Mouse (Mus musculus) heart, embryonic 13.5 days (tissue): Measurements from ENCODE around the gene Pcnx3. TPM values are rescaled to one million over a fixed set of nuclear protein-coding genes. Genes with fewer than 3 reads are reported as not detected.

Experiments
- ATAC-seq: fragments of 200-750 bp; cut with Nextera tagmentation; 2 replicates; pipeline ENCODE4 v1.8.0; 2017; ENCODE audit warnings: moderate TSS enrichment; ENCODE audit not compliant: insufficient number of reproducible peaks, low FRiP score, low TSS enrichment; ENCODE audit errors: extremely low read depth
- H3K27ac ChIP-seq: fragments of 300-500 bp; sonication (generic); replicated peaks from 2 replicates; pipeline ENCODE4 v1.5.1; 2015; ENCODE audit warnings: moderate library complexity, mild to moderate bottlenecking, inconsistent platforms
- H3K27me3 ChIP-seq: fragments of 300-500 bp; sonication (generic); replicated peaks from 2 replicates; pipeline ENCODE4 v1.6.1; 2015; ENCODE audit warnings: mild to moderate bottlenecking, inconsistent platforms
- H3K36me3 ChIP-seq: fragments of 300-500 bp; sonication (generic); 2 replicates; pipeline ENCODE4 v1.6.1; 2015; ENCODE audit warnings: mild to moderate bottlenecking, inconsistent platforms
- H3K4me1 ChIP-seq: fragments of 300-500 bp; sonication (generic); 2 replicates; pipeline ENCODE4 v1.6.1; 2015; ENCODE audit warnings: inconsistent platforms
- H3K4me2 ChIP-seq: fragments of 300-500 bp; sonication (generic); 2 replicates; pipeline ENCODE4 v1.6.1; 2015; ENCODE audit warnings: inconsistent platforms, mild to moderate bottlenecking, moderate library complexity
- H3K4me3 ChIP-seq: fragments of 300-500 bp; sonication (generic); 2 replicates; pipeline ENCODE4 v1.5.1; 2015; ENCODE audit warnings: moderate library complexity, mild to moderate bottlenecking, inconsistent platforms
- H3K9ac ChIP-seq: fragments of 300-500 bp; sonication (generic); 2 replicates; pipeline ENCODE4 v1.6.1; 2015; ENCODE audit warnings: inconsistent platforms, mild to moderate bottlenecking, moderate library complexity
- H3K9me3 ChIP-seq: fragments of 300-500 bp; sonication (generic); 2 replicates; pipeline ENCODE4 v1.6.1; 2016; ENCODE audit warnings: inconsistent platforms
- WGBS: fragments of 180-500 bp; shearing (Covaris S2); methylation state at CpG from one replicate; pipeline ENCODE4 v1.1.7; 2015; ENCODE audit warnings: mixed read lengths; 5-methylcytosine and 5-hydroxymethylcytosine counted together
- polyA plus RNA-seq: library from polyadenylated mRNA; unstranded; fragments of >200 nt; fragmentation: Nextera tagmentation; extraction: Ambion mirVana; gene quantifications from 2 replicates; pipeline ENCODE4 v1.2.1, GENCODE M21; 2015

The Pcnx3 gene
- polyA plus RNA-seq, 1 experiment from 2014 or later = 14.9 TPM

DNA sequence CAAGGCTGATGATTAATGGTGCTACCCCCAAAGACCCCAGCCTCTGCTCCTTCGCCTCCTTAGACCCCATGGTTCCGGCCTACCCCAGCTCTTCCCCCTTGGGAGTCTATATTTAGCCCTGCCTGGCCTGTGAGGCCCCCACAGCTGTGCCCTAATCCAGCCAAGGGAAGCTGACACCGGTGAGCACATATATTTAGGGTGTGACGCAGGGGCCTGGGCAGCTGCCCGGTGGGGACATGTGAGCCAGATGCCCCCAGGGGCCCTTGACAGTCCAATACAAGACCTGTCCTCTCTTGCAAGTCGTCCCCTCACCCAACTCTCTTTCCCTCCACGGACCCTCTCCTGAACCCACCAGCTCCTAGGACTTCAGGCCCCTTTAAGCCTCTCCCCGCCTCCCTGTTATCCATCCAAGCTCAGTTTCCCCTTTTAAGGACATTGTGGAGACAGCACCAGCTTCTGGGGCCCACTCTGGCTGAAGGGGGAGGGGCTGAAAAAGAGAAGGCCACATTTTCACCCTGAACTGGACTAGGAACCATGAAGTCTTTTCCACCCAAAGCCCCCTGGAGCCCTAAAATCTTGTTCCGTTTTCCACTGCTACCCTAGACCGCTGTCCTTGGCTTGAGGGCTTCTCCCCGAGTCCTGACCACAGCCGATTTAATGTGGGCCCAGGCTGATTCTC, 36.5 kb upstream of the Pcnx3 start:
- 21% methylated on average over 12 of the region's 12 CpGs for WGBS
- H3K9me3 ChIP-seq = no peaks in the 10 kb centered on the region
- peak overlapping the region; percentile 98 for H3K9ac ChIP-seq
- H3K4me2 ChIP-seq = peak overlapping the region; percentile 98
- peaks cover 47% of the 10 kb centered on the region for H3K36me3 ChIP-seq
- peak; percentile 31; the same call in 1 of the 2 replicates for ATAC-seq
- peaks cover 69% of the 10 kb centered on the region for H3K4me1 ChIP-seq
- H3K27ac ChIP-seq = peak overlapping the region; percentile 98
- peak overlapping the region; percentile 96 for H3K4me3 ChIP-seq
- H3K27me3 ChIP-seq = no peaks in the 10 kb centered on the region

DNA sequence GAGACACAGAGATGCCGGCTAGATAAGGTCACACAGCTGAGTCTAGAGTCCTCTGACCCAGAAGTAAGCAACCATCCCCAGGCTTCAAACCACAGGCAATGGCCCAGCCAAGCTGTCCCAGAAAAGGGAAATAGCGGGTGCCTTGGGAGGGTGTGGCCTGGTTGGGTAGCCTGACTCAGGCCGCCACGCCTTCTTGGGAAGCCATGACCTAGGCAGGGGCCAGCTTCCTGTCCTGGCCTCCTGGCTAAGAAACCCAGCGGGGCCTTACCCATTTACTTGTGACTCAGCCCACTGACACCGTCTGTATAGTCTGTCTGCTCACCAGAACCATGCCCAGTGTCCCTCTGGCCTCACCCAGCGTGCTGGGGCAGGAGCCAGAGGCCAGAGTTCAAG, 35.8 kb upstream of the Pcnx3 start:
- peaks cover 63% of the 10 kb centered on the region for H3K4me1 ChIP-seq
- 22% methylated on average over 7 of the region's 7 CpGs for WGBS
- H3K27me3 ChIP-seq = no peaks in the 10 kb centered on the region
- H3K4me2 ChIP-seq = peak overlapping the region; percentile 98
- peak overlapping the region; percentile 98 for H3K27ac ChIP-seq
- H3K36me3 ChIP-seq = peaks cover 52% of the 10 kb centered on the region
- H3K9ac ChIP-seq = peak overlapping the region; percentile 98
- peak; percentile 50 for ATAC-seq
- H3K9me3 ChIP-seq = no peaks in the 10 kb centered on the region
- H3K4me3 ChIP-seq = peak overlapping the region; percentile 96

- Histone ChIP-seq H3K4me1 (peaks cover 62% of the 10 kb centered on the region), H3K9ac (peak overlapping the region; percentile 98), H3K4me3 (peak overlapping the region; percentile 96), H3K27ac (peak overlapping the region; percentile 98), H3K36me3 (peaks cover 57% of the 10 kb centered on the region), H3K9me3 (no peaks in the 10 kb centered on the region), H3K4me2 (peak overlapping the region; percentile 98), H3K27me3 (no peaks in the 10 kb centered on the region)
- 31% methylated on average over 4 of the region's 4 CpGs for WGBS
- ATAC-seq = no peak
These were observed 35.3 kb upstream of the Pcnx3 start for GRCm38 (mm10) chr19:5723934-5724548.

- H3K9me3 ChIP-seq = no peaks in the 10 kb centered on the region
- H3K4me3 ChIP-seq = peak overlapping the region; percentile 96; the same call in 1 of the 2 replicates
- H3K27me3 ChIP-seq = no peaks in the 10 kb centered on the region
- peak overlapping the region; percentile 98 for H3K4me2 ChIP-seq
- ATAC-seq = no peak
- peaks cover 51% of the 10 kb centered on the region for H3K4me1 ChIP-seq
- 0 out of 2 replicates have a peak overlapping the region, but pooled peaks have one; percentile 32 for H3K27ac ChIP-seq
- H3K36me3 ChIP-seq = peaks cover 68% of the 10 kb centered on the region
- 87% methylated on average over 7 of the region's 7 CpGs for WGBS
- H3K9ac ChIP-seq = peak overlapping the region; percentile 98
These were observed 34.2 kb upstream of the Pcnx3 start for GRCm38 (mm10) chr19:5722848-5723425.

- ATAC-seq = no peak
- peaks cover 50% of the 10 kb centered on the region for H3K4me1 ChIP-seq
- H3K9ac ChIP-seq = no peak overlapping the region
- H3K27ac ChIP-seq = no peak overlapping the region
- H3K4me3 ChIP-seq = no peak overlapping the region
- 88% methylated on average over 6 of the region's 6 CpGs for WGBS
- H3K27me3 ChIP-seq = no peaks in the 10 kb centered on the region
- H3K36me3 ChIP-seq = peaks cover 85% of the 10 kb centered on the region
- no peaks in the 10 kb centered on the region for H3K9me3 ChIP-seq
- no peak overlapping the region for H3K4me2 ChIP-seq
These were observed 32.5 kb upstream of the Pcnx3 start for GRCm38 (mm10) chr19:5721233-5721632.

GRCm38 (mm10) chr19:5716955-5717354, 28.2 kb upstream of the Pcnx3 start:
- Histone ChIP-seq H3K36me3 (peaks cover 100% of the 10 kb centered on the region), H3K4me1 (peaks cover 45% of the 10 kb centered on the region), H3K9ac (peak overlapping the region; percentile 50; the same call in 1 of the 2 replicates), H3K4me3 (no peak overlapping the region), H3K9me3 (no peaks in the 10 kb centered on the region), H3K4me2 (no peak overlapping the region), H3K27ac (0 out of 2 replicates have a peak overlapping the region, but pooled peaks have one; percentile 15), H3K27me3 (no peaks in the 10 kb centered on the region)
- no peak for ATAC-seq
- WGBS = 46% methylated on average over 10 of the region's 10 CpGs

- H3K36me3 ChIP-seq = peaks cover 100% of the 10 kb centered on the region
- WGBS = 46% methylated on average over 43 of the region's 43 CpGs
- H3K9ac ChIP-seq = peak overlapping the region; percentile 53
- no peak for ATAC-seq
- H3K4me2 ChIP-seq = peak overlapping the region; percentile 2; the same call in 1 of the 2 replicates
- no peaks in the 10 kb centered on the region for H3K27me3 ChIP-seq
- H3K4me1 ChIP-seq = peaks cover 45% of the 10 kb centered on the region
- H3K27ac ChIP-seq = no peak overlapping the region
- H3K9me3 ChIP-seq = no peaks in the 10 kb centered on the region
- no peak overlapping the region for H3K4me3 ChIP-seq
These were observed 27.3 kb upstream of the Pcnx3 start for GRCm38 (mm10) chr19:5715793-5716688.

- Histone ChIP-seq H3K27ac (peak overlapping the region; percentile 48), H3K9me3 (no peaks in the 10 kb centered on the region), H3K4me1 (peaks cover 45% of the 10 kb centered on the region), H3K9ac (peak overlapping the region; percentile 53), H3K4me3 (peak overlapping the region; percentile 17; the same call in 1 of the 2 replicates), H3K27me3 (no peaks in the 10 kb centered on the region), H3K36me3 (peaks cover 99% of the 10 kb centered on the region), H3K4me2 (peak overlapping the region; percentile 41)
- no peak for ATAC-seq
- WGBS = 19% methylated on average over 2 of the region's 2 CpGs
These were observed 25.0 kb upstream of the Pcnx3 start for GRCm38 (mm10) chr19:5713730-5714129.

DNA sequence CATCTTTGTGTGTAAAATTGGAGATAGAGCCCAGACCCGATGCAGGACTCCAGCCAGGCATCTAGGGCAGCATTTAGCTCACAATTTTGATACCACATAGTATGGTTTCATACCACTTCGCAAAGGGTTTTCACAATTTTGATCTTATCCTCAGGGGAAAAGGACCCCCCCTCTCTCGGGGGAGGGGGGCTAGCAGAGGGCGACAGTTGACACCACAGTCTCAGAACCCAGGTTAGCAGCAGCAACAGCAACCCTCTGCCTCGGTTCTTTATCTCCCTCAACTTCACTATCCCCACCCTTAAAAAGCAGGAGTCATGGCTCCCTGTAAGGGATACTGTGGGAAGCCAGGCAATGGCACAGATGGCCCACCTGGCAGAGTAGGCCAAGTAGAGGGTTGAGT, 24.5 kb upstream of the Pcnx3 start:
- H3K4me2 ChIP-seq = peak overlapping the region; percentile 41
- no peak for ATAC-seq
- peak overlapping the region; percentile 17; the same call in 1 of the 2 replicates for H3K4me3 ChIP-seq
- H3K27me3 ChIP-seq = no peaks in the 10 kb centered on the region
- peaks cover 99% of the 10 kb centered on the region for H3K36me3 ChIP-seq
- no peaks in the 10 kb centered on the region for H3K9me3 ChIP-seq
- 62% methylated on average over 5 of the region's 5 CpGs for WGBS
- peak overlapping the region; percentile 48 for H3K27ac ChIP-seq
- peak overlapping the region; percentile 53 for H3K9ac ChIP-seq
- H3K4me1 ChIP-seq = peaks cover 45% of the 10 kb centered on the region

GRCm38 (mm10) chr19:5711907-5712460, 23.3 kb upstream of the Pcnx3 start:
- no peak overlapping the region for H3K4me3 ChIP-seq
- no peak overlapping the region for H3K4me2 ChIP-seq
- H3K27ac ChIP-seq = no peak overlapping the region
- no peaks in the 10 kb centered on the region for H3K27me3 ChIP-seq
- no peak overlapping the region for H3K9ac ChIP-seq
- H3K36me3 ChIP-seq = peaks cover 99% of the 10 kb centered on the region
- no peak for ATAC-seq
- H3K4me1 ChIP-seq = peaks cover 37% of the 10 kb centered on the region
- H3K9me3 ChIP-seq = no peaks in the 10 kb centered on the region
- 93% methylated on average over 14 of the region's 14 CpGs for WGBS
